Mouse (Mus musculus): ENCODE measurements around the gene Btg1.

DNA sequence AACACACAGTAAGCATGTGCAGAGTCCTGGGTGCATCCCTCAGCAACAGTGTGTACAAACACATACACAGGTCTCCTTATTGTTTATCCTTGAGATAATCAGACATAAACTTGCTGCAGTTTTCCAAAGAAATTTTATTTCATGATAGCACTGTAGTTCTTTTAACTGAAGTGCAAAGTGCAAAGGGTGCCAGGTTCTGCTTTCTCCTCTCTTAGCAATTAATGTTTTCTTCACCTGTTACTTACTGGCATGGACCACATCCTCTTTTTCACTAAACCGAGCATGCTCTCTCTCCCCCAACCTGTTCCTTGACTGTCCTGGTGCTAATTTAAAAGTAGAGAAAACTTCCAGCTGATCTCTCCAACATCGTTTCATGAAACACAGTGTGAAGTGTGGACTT is 21.7 kb downstream of the Btg1 start:
- TF ChIP-seq CTCF (IDR thresholded peaks at IDR 0.05; ENCODE audit: low read depth, low read length) (no peak), POLR2A (IDR thresholded peaks at IDR 0.05; ENCODE audit: insufficient read depth, low read length) (no peak)

Data from ES-Bruce4 (cell line).